Mouse (Mus musculus) forebrain, embryonic 16.5 days (tissue): Measurements from ENCODE around the gene Ddx50. TPM values are rescaled to one million over a fixed set of nuclear protein-coding genes. Genes with fewer than 3 reads are reported as not detected.
"Not testable (repeated sequence)": the region's sequence is repeated elsewhere in the genome, so short reads cannot be mapped to it uniquely, and the experiment has no call there.

Experiments used
- ATAC-seq: fragments of 200-750 bp; cut with Nextera tagmentation; 2 replicates; pipeline ENCODE4 v1.8.0; 2017; ENCODE audit warnings: mild to moderate bottlenecking, moderate library complexity
- H3K27ac ChIP-seq: fragments of 300-500 bp; sonication (generic); 2 replicates; pipeline ENCODE4 v1.5.1; 2014; ENCODE audit warnings: low read length, control low read depth
- H3K27me3 ChIP-seq: fragments of 300-500 bp; sonication (generic); replicated peaks from 2 replicates; pipeline ENCODE4 v1.6.1; 2014; ENCODE audit warnings: low read length; ENCODE audit not compliant: control insufficient read depth, insufficient read depth
- H3K36me3 ChIP-seq: fragments of 300-500 bp; sonication (generic); 2 replicates; pipeline ENCODE4 v1.6.1; 2014; ENCODE audit not compliant: control insufficient read depth, insufficient read depth
- H3K4me1 ChIP-seq: fragments of 300-500 bp; sonication (generic); replicated peaks from 2 replicates; pipeline ENCODE4 v1.6.1; 2014; ENCODE audit warnings: low read length; ENCODE audit not compliant: control insufficient read depth, insufficient read depth
- H3K4me2 ChIP-seq: fragments of 300-500 bp; sonication (generic); 2 replicates; pipeline ENCODE4 v1.6.1; 2014; ENCODE audit warnings: mild to moderate bottlenecking, low read length, control low read depth
- H3K4me3 ChIP-seq: fragments of 300-500 bp; sonication (generic); replicated peaks from 2 replicates; pipeline ENCODE4 v1.5.1; 2014; ENCODE audit warnings: mild to moderate bottlenecking, low read length, control low read depth
- H3K9ac ChIP-seq: fragments of 300-500 bp; sonication (generic); replicated peaks from 2 replicates; pipeline ENCODE4 v1.6.1; 2014; ENCODE audit warnings: low read depth, low read length, control low read depth
- H3K9me3 ChIP-seq: fragments of 300-500 bp; sonication (generic); 2 replicates; pipeline ENCODE4 v1.6.1; 2016; ENCODE audit warnings: low read length; ENCODE audit not compliant: control insufficient read depth
- WGBS: fragments of 180-500 bp; shearing (Covaris S2); extraction: QIAGEN DNeasy Blood & Tissue Kit; methylation state at CpG from one replicate; pipeline ENCODE4 v1.1.7; 2014; 5-methylcytosine and 5-hydroxymethylcytosine counted together
- polyA plus RNA-seq: library from polyadenylated mRNA; unstranded; fragments of >200 nt; fragmentation: Nextera tagmentation; extraction: Ambion mirVana; gene quantifications from 2 replicates; pipeline ENCODE4 v1.2.1, GENCODE M21; 2015

Gene Ddx50
- polyA plus RNA-seq, 1 experiment from 2014 or later = 104 TPM

DNA sequence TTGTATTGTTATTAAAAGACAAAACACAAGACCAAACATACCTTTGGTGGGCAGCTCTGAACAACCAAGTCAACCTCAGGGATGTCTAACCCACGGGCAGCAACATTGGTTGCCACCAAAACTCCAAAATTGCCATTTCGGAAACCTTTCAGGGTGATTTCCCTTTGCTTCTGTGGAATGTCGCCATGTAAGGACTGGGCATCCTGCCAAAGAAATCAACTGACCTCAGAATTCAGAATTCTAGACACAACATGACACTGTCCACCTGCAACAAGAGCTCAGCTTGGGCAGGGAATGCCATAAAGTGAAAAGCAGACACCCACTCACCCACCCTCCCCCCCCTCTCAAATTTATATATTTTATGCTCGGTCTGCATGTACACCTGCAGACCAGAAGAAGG is 62.4 kb downstream of the Ddx50 start:
- no peak overlapping the region for H3K27ac ChIP-seq
- no peak for ATAC-seq
- H3K9me3 ChIP-seq = no peaks in the 10 kb centered on the region
- WGBS = 84% methylated on average over 4 of the region's 4 CpGs
- peaks cover 61% of the 10 kb centered on the region for H3K36me3 ChIP-seq
- no peaks in the 10 kb centered on the region for H3K4me1 ChIP-seq
- H3K4me2 ChIP-seq = no peak overlapping the region
- H3K4me3 ChIP-seq = no peak overlapping the region
- H3K9ac ChIP-seq = no peak overlapping the region
- H3K27me3 ChIP-seq = no peaks in the 10 kb centered on the region

DNA sequence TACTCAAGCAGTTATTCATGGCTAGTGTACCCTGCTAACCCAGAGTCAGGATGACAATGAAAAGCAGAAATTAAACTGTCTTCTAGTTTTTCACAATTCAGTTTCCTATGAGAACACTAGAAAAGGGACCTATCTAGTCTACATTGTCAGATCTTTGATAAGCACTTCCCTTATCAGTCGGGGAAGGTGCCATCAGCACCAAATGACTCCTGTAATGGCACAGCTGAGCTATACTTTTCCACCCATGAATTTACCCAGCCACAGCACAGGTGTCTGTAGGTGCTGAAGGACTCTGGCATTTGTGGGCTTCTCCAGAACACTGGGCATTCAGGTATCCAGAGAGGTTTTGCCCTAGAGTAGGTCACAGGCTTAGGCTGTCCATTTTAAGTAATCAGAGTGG is 67.8 kb downstream of the Ddx50 start:
- no peak for ATAC-seq
- Histone ChIP-seq H3K9ac (no peak overlapping the region), H3K27ac (no peak overlapping the region), H3K9me3 (no peaks in the 10 kb centered on the region), H3K4me2 (no peak overlapping the region), H3K4me1 (peaks cover 2% of the 10 kb centered on the region; the same call in 1 of the 2 replicates), H3K4me3 (no peak overlapping the region), H3K36me3 (peaks cover 60% of the 10 kb centered on the region), H3K27me3 (no peaks in the 10 kb centered on the region)
- WGBS = 88% methylated on average over 1 of the region's 1 CpGs

DNA sequence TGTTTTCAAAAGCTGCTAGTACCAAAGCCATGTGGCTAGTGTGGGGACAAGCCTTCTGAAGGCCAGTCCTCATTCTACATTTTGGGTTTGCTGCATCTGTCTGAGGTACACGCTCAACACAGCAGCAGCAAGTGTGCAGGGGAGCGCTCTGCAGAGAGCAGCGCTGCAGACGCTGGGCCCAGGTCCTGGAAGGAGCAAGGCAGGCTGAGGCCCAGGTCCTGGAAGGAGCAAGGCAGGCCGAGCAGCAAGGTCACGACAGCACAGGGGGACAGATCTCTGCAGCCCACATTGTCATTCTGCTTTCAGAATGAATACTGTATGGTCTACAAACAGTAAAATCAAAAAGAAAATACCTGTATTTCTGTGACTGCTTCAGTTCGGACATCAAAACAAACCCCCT is 68.3 kb downstream of the Ddx50 start:
- H3K36me3 ChIP-seq = peaks cover 54% of the 10 kb centered on the region
- H3K27ac ChIP-seq = no peak overlapping the region
- H3K9ac ChIP-seq = no peak overlapping the region
- H3K4me3 ChIP-seq = no peak overlapping the region
- no peaks in the 10 kb centered on the region for H3K9me3 ChIP-seq
- H3K4me1 ChIP-seq = peaks cover 2% of the 10 kb centered on the region; the same call in 1 of the 2 replicates
- 83% methylated on average over 7 of the region's 7 CpGs for WGBS
- ATAC-seq = no peak
- no peak overlapping the region for H3K4me2 ChIP-seq
- no peaks in the 10 kb centered on the region for H3K27me3 ChIP-seq

DNA sequence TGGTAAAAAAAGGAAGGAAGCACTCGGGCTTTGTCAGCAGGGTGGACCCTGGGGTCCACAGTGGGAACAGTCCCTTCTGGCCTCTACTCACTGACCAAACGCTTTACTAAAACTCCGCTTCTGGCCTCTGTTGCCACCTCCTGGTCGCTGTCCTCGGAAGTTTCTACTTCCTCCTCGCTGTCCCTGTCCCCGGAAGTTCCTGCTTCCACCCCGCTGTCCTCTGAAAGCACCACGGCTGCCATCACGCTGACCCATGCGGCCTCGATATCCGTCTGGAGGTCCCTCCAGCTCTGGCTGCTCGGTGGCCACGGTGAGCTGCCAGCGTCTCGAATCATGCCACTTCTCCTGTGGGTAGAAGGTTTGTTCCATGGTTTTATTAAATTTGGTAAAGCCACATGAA is 68.8 kb downstream of the Ddx50 start:
- Histone ChIP-seq H3K4me2 (no peak overlapping the region), H3K9ac (no peak overlapping the region), H3K36me3 (peaks cover 53% of the 10 kb centered on the region), H3K27me3 (no peaks in the 10 kb centered on the region), H3K27ac (no peak overlapping the region), H3K4me1 (peaks cover 7% of the 10 kb centered on the region), H3K9me3 (no peaks in the 10 kb centered on the region), H3K4me3 (no peak overlapping the region)
- no peak for ATAC-seq
- 89% methylated on average over 17 of the region's 17 CpGs for WGBS

DNA sequence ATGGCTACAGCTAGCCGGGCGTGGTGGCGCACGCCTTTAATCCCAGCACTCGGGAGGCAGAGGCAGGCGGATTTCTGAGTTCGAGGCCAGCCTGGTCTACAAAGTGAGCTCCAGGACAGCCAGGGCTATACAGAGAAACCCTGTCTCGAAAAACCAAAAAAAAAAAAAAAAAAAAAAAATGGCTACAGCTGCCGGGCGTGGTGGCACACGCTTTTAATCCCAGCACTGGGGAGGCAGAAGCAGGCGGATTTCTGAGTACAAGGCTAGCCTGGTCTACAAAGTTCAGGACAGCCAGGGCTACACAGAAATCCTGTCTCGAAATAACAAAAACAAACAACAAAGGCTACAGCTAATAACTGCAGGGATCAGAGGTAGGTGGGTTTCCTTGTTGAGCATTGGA is 71.9 kb downstream of the Ddx50 start:
- not testable (repeated sequence) for H3K4me2 ChIP-seq, ATAC-seq

DNA sequence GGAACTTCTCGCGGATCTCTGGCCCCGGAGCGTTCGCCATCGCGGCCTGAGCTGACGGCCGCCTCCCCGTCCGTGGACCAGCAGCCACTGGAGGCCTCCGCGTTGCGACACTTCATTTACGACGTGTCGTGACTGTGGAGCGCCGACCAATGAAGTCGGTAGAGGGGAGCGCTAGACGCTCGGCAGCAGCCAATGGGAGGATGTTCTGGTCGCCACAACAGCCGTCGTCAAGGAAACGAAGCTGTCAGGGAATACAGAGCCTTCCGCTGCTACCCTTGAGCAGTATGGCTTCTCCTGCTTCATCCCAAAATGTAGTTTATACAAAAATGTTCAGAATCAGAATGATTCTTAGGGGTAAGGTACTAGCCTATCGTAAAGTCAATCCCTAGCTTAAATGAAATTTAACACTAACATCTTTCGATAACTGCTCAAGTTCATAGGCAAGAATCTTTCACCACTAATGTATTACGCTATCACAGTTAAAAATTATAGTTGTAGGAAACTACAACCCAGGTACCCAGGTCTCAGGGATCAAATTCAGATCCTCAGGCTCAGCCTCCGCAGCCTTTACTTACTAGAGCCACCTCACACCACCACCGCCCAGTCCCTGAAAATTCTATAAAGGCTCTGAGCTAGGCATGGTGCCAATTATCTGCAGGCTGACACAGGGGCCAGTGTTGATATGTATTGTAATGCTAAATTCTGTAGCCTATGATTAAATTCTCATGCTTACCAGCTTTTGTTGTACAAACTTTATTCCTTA is 72.5 kb downstream of the Ddx50 start, which contains the start of gene Kif1bp:
Gene Kif1bp, minus strand, starts transcription at position 120 of the 763 bp plus-strand sequence.
- peak; percentile 100 for ATAC-seq
- peaks cover 24% of the 10 kb centered on the region for H3K36me3 ChIP-seq

More for the DNA sequence above, 71.9 kb downstream of the Ddx50 start:
- not testable (repeated sequence) for H3K27me3 ChIP-seq, H3K9me3 ChIP-seq, H3K27ac ChIP-seq, H3K4me3 ChIP-seq, H3K9ac ChIP-seq
- H3K36me3 ChIP-seq = peaks cover 27% of the 10 kb centered on the region
- H3K4me1 ChIP-seq = peaks cover 18% of the 10 kb centered on the region
- WGBS = 77% methylated on average over 11 of the region's 13 CpGs

DNA sequence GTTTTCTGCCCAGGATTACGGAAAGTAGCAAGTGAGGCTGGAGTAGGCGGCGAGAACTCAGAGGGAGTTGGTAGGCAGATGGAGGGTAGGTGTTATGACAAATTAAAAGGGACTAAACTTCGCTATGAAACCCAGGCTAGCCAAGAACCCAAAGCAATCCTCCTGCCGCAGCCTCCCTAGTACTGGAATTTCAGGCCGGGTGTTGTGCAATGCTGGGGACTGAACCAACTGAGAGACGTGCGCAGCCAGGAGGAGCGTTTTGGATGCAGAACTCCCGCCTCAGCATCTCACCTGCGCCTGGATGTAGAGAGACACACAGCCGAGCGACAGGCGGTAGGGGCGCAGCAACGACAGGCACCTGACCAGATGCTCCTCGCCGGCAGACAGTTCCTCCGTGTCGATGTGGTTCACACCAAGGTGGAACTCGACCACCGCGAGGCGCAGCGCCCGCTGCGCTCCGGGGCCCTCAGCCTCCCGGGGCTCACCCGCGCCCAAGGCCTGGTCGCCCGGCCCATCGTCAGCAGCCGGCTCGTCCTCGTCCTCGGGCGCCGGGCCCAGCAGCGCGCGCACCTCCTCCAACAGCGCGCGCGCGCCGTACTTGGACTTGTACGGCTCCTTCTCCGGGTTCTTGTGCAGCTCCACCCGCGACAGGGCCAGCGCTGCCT is 73.2 kb downstream of the Ddx50 start:
- Histone ChIP-seq H3K36me3 (peaks cover 23% of the 10 kb centered on the region), H3K4me2 (peak overlapping the region; percentile 73), H3K9ac (peak overlapping the region; percentile 92), H3K27ac (peak overlapping the region; percentile 89), H3K9me3 (no peaks in the 10 kb centered on the region), H3K4me1 (peaks cover 18% of the 10 kb centered on the region), H3K27me3 (no peaks in the 10 kb centered on the region), H3K4me3 (peak overlapping the region; percentile 92)
- peak; percentile 73 for ATAC-seq
- WGBS = 1% methylated on average over 50 of the region's 54 CpGs

More for the DNA sequence above, 72.5 kb downstream of the Ddx50 start, which contains the start of gene Kif1bp:
- Histone ChIP-seq H3K9me3 (no peaks in the 10 kb centered on the region), H3K4me3 (peak within 1 kb of the TSS; percentile 92), H3K27ac (peak within 1 kb of the TSS; percentile 89), H3K9ac (peak within 1 kb of the TSS; percentile 92), H3K27me3 (no peaks in the 10 kb centered on the region), H3K4me2 (peak within 1 kb of the TSS; percentile 73), H3K4me1 (peaks cover 18% of the 10 kb centered on the region)
- WGBS = 4% methylated on average over 33 of the region's 33 CpGs

DNA sequence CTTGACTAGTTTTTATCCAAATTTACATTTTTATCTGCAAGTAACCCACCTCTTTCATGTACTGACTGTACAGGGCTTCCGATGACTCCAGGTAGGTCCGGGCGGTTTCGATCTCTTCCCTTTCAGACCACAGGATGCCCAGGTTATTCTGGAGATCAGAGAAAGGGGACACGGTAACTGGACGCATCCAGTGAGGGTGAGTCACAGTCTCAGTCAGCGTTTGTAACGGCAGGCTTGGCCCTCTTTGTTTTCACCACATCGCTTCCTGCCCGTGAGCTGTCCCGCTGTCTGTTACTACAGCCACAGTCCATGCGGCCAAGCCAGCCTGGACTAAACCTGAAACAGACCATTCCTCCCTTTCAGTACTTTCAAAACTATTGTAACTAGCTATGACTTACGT is 76.0 kb downstream of the Ddx50 start:
- no peaks in the 10 kb centered on the region for H3K27me3 ChIP-seq
- peaks cover 18% of the 10 kb centered on the region for H3K4me1 ChIP-seq
- no peak overlapping the region for H3K4me2 ChIP-seq
- H3K9ac ChIP-seq = no peak overlapping the region
- 90% methylated on average over 13 of the region's 13 CpGs for WGBS
- no peak overlapping the region for H3K27ac ChIP-seq
- H3K36me3 ChIP-seq = peaks cover 17% of the 10 kb centered on the region
- ATAC-seq = no peak
- no peaks in the 10 kb centered on the region for H3K9me3 ChIP-seq
- no peak overlapping the region for H3K4me3 ChIP-seq

DNA sequence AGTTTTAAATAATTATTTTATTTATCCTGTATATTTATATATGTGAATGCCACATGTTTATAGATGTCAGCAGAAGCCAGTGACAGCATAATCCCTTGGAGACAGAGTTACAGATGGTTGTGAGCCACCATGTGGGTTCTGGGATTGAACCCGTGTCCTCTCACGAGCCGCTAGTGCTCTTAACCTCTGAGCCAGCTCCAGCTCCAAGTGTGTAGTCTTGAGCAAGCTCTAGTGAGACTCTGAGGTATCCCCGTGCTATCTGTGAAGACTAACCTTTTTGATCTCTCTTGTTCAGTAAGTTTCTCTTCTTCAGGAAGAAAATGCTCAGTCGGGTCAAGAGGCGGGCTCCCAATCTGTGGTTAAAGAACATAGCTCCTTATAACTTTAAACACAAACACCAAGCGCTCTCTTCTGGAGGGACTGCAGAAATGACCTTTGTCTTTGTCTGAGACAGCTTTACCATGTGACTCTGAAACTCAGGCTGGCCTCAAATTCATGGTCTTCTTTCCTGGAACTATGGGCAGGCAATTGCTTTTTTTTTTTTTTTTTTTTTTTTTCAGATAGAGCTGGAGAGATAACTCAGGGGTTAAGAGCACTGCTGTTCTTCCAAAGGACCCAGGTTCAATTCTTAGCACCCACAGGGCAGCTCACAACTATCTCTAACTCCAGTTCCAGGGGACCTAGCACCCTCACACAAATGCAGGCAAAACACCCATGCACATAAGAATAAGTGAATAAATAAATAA is 80.7 kb downstream of the Ddx50 start:
- Histone ChIP-seq H3K27ac (no peak overlapping the region), H3K4me2 (no peak overlapping the region)
- ATAC-seq = no peak

More for the DNA sequence above, 80.7 kb downstream of the Ddx50 start:
- H3K9me3 ChIP-seq = no peaks in the 10 kb centered on the region
- no peak overlapping the region for H3K9ac ChIP-seq
- no peak overlapping the region for H3K4me3 ChIP-seq
- no peaks in the 10 kb centered on the region for H3K27me3 ChIP-seq
- WGBS = 94% methylated on average over 7 of the region's 7 CpGs
- H3K4me1 ChIP-seq = no peaks in the 10 kb centered on the region
- peaks cover 50% of the 10 kb centered on the region for H3K36me3 ChIP-seq
